Mouse (Mus musculus) forebrain, embryonic 16.5 days (tissue): ENCODE results near the gene Gm20547. TPM values are rescaled to one million over a fixed set of nuclear protein-coding genes. Genes with fewer than 3 reads are reported as not detected.

Experiments
- microRNA-seq: library from miRNA; unstranded; fragments of <30 nt; microRNA quantifications from one replicate; pipeline ENCODE4, GENCODE M21; 2017
- polyA plus RNA-seq: library from polyadenylated mRNA; unstranded; fragments of >200 nt; fragmentation: Nextera tagmentation; extraction: Ambion mirVana; gene quantifications from 2 replicates; pipeline ENCODE4 v1.2.1, GENCODE M21; 2015

The Gm20547 gene
- polyA plus RNA-seq, 1 experiment from 2014 or later: not detected

Small RNAs within 50 kb of the gene (microRNA-seq; reads per million reads assigned to microRNA genes)
- not detected for gene Mir6970
- gene Mir6971: 3.3 reads per million, percentile 12 among the genes with 10 or more reads in this experiment
- not detected for gene Mir6972

Other genes with a start within 250 kb of the Gm20547 start
- gene Fkbpl, start 237.3 kb downstream of the Gm20547 start, polyA plus RNA-seq: 14.6 and 16.7 TPM in 2 replicates
- 111 and 119 TPM in 2 replicates for gene Atf6b, start 234.9 kb downstream of the Gm20547 start, polyA plus RNA-seq
- gene Tnxb, start 211.5 kb downstream of the Gm20547 start, polyA plus RNA-seq: 0.08 and 0.09 TPM in 2 replicates
- 0.16 TPM in 1 of 2 replicates, not detected in the other for gene C4b, start 138.2 kb downstream of the Gm20547 start, polyA plus RNA-seq
- gene Cyp21a1, start 77.5 kb downstream of the Gm20547 start, polyA plus RNA-seq: not detected in 2 replicates
- 33.4 and 50.4 TPM in 2 replicates for gene Stk19, start 45.1 kb downstream of the Gm20547 start, polyA plus RNA-seq
- 64.8 and 75.6 TPM in 2 replicates for gene Dxo, start 45.0 kb downstream of the Gm20547 start, polyA plus RNA-seq
- gene Skiv2l, start 31.8 kb downstream of the Gm20547 start, polyA plus RNA-seq: 65.6 and 67.5 TPM in 2 replicates
- 87.5 and 97.7 TPM in 2 replicates for gene Nelfe, start 31.7 kb downstream of the Gm20547 start, polyA plus RNA-seq
- 1.1 and 1.3 TPM in 2 replicates for gene Cfb, start 19.5 kb downstream of the Gm20547 start, polyA plus RNA-seq
- gene Zbtb12, start 2.6 kb downstream of the Gm20547 start, polyA plus RNA-seq: 7.1 and 8.0 TPM in 2 replicates
- 1.6 and 1.7 TPM in 2 replicates for gene C2, start 16.2 kb upstream of the Gm20547 start, polyA plus RNA-seq
- 107 and 121 TPM in 2 replicates for gene Ehmt2, start 16.4 kb upstream of the Gm20547 start, polyA plus RNA-seq
- 0.09 TPM in 1 of 2 replicates, not detected in the other for gene Slc44a4, start 32.4 kb upstream of the Gm20547 start, polyA plus RNA-seq
- gene Neu1, start 49.2 kb upstream of the Gm20547 start, polyA plus RNA-seq: 31.8 and 36.8 TPM in 2 replicates
- 0.14 TPM in 1 of 2 replicates, not detected in the other for gene Hspa1b, start 77.2 kb upstream of the Gm20547 start, polyA plus RNA-seq
- gene Gm20481, start 87.9 kb upstream of the Gm20547 start, polyA plus RNA-seq: not detected in 2 replicates
- gene Hspa1a, start 90.1 kb upstream of the Gm20547 start, polyA plus RNA-seq: 3.3 and 5.2 TPM in 2 replicates
- gene Hspa1l, start 90.7 kb upstream of the Gm20547 start, polyA plus RNA-seq: 1.5 and 1.7 TPM in 2 replicates
- gene Lsm2, start 99.8 kb upstream of the Gm20547 start, polyA plus RNA-seq: 119 and 121 TPM in 2 replicates
- 81.7 and 85.2 TPM in 2 replicates for gene Vars, start 118.9 kb upstream of the Gm20547 start, polyA plus RNA-seq
- 0.12 and 0.14 TPM in 2 replicates for gene Vwa7, start 134.5 kb upstream of the Gm20547 start, polyA plus RNA-seq
- 2.2 and 2.7 TPM in 2 replicates for gene Sapcd1, start 146.0 kb upstream of the Gm20547 start, polyA plus RNA-seq
- gene Msh5, start 164.7 kb upstream of the Gm20547 start, polyA plus RNA-seq: 3.1 and 3.4 TPM in 2 replicates
- 79.3 and 85.5 TPM in 2 replicates for gene Clic1, start 167.9 kb upstream of the Gm20547 start, polyA plus RNA-seq
- 484 and 489 TPM in 2 replicates for gene Ddah2, start 177.0 kb upstream of the Gm20547 start, polyA plus RNA-seq
- gene Ly6g6c, start 183.3 kb upstream of the Gm20547 start, polyA plus RNA-seq: not detected in 2 replicates
- gene Mpig6b, start 184.1 kb upstream of the Gm20547 start, polyA plus RNA-seq: 0.24 TPM in 1 of 2 replicates, not detected in the other
- gene Ly6g6e, start 194.9 kb upstream of the Gm20547 start, polyA plus RNA-seq: 11.8 and 12.3 TPM in 2 replicates
- gene Ly6g6d, start 196.0 kb upstream of the Gm20547 start, polyA plus RNA-seq: 1.2 and 1.6 TPM in 2 replicates
- gene Ly6g6f, start 203.6 kb upstream of the Gm20547 start, polyA plus RNA-seq: not detected in 2 replicates
- gene Abhd16a, start 207.2 kb upstream of the Gm20547 start, polyA plus RNA-seq: 93.1 and 109 TPM in 2 replicates
- not detected in 2 replicates for gene Ly6g5c, start 226.2 kb upstream of the Gm20547 start, polyA plus RNA-seq
- gene Ly6g5b, start 233.4 kb upstream of the Gm20547 start, polyA plus RNA-seq: 0.62 and 1.3 TPM in 2 replicates
- 29.6 and 29.8 TPM in 2 replicates for gene Gpank1, start 239.4 kb upstream of the Gm20547 start, polyA plus RNA-seq
- 308 and 320 TPM in 2 replicates for gene Csnk2b, start 240.0 kb upstream of the Gm20547 start, polyA plus RNA-seq
- 6.1 and 8.6 TPM in 2 replicates for gene D17H6S53E, start 244.3 kb upstream of the Gm20547 start, polyA plus RNA-seq